Mouse (Mus musculus) ES-Bruce4 (cell line): ENCODE measurements around the gene Srsf4. TPM values are rescaled to one million over a fixed set of nuclear protein-coding genes. Genes with fewer than 3 reads are reported as not detected.

Source experiments
- H3K27ac ChIP-seq: 2 replicates; pipeline ENCODE4 v1.5.1; 2012; ENCODE audit warnings: low read length, inconsistent platforms; ENCODE audit not compliant: insufficient read depth
- H3K27me3 ChIP-seq: 2 replicates; pipeline ENCODE4 v1.6.1; 2012; ENCODE audit warnings: mild to moderate bottlenecking, low read length, inconsistent platforms; ENCODE audit not compliant: control insufficient read depth, poor library complexity, insufficient read depth, severe bottlenecking
- H3K36me3 ChIP-seq: 2 replicates; pipeline ENCODE4 v1.6.1; 2012; ENCODE audit warnings: inconsistent platforms, mild to moderate bottlenecking, low read length, moderate library complexity; ENCODE audit not compliant: control insufficient read depth, poor library complexity, insufficient read depth, severe bottlenecking
- H3K4me1 ChIP-seq: one replicate; pipeline ENCODE4 v1.8.1; 2011; ENCODE audit warnings: low read length; ENCODE audit not compliant: control insufficient read depth, insufficient read depth
- H3K4me3 ChIP-seq: 2 replicates; pipeline ENCODE4 v1.5.1; 2011; ENCODE audit warnings: low read depth, mild to moderate bottlenecking, low read length
- H3K9ac ChIP-seq: 2 replicates; pipeline ENCODE4 v1.6.1; 2012; ENCODE audit warnings: low read depth, mild to moderate bottlenecking, inconsistent platforms; ENCODE audit not compliant: poor library complexity, severe bottlenecking
- H3K9me3 ChIP-seq: replicated peaks from 2 replicates; pipeline ENCODE4 v1.6.1; 2012; ENCODE audit warnings: mild to moderate bottlenecking, low read length, inconsistent platforms; ENCODE audit not compliant: control insufficient read depth, poor library complexity, insufficient read depth, severe bottlenecking
- CTCF ChIP-seq: IDR thresholded peaks from one replicate; pipeline ENCODE4 v1.8.1; 2011; ENCODE audit warnings: low read depth, low read length
- EP300 ChIP-seq: IDR thresholded peaks from 2 replicates; pipeline ENCODE4 v1.6.1; 2011; ENCODE audit warnings: low read depth, low read length; ENCODE audit not compliant: insufficient read depth
- POLR2A ChIP-seq: IDR thresholded peaks from one replicate; pipeline ENCODE4 v1.8.1; 2011; ENCODE audit warnings: low read length; ENCODE audit not compliant: insufficient read depth
- polyA plus RNA-seq: library from polyadenylated mRNA; stranded (reverse); fragments of >200 nt; gene quantifications from 2 replicates; pipeline ENCODE4 v1.2.4, GENCODE M21; 2011; ENCODE audit warnings: low read depth; ENCODE audit not compliant: missing spikeins, insufficient read depth, insufficient read length

Gene Srsf4
- polyA plus RNA-seq, 1 experiment = 74.5 TPM

- Histone ChIP-seq H3K4me3 (no peak overlapping the region), H3K9me3 (no peaks in the 10 kb centered on the region), H3K36me3 (no peaks in the 10 kb centered on the region), H3K4me1 (no peaks in the 10 kb centered on the region), H3K9ac (no peak overlapping the region), H3K27ac (no peak overlapping the region), H3K27me3 (no peaks in the 10 kb centered on the region)
- TF ChIP-seq POLR2A = no peak
- TF ChIP-seq CTCF = no peak
- no peak for TF ChIP-seq EP300
Observed at GRCm38 (mm10) chr4:131861341-131861739, 12.1 kb upstream of the Srsf4 start.

- peaks cover 2% of the 10 kb centered on the region; the same call in 1 of the 2 replicates for H3K36me3 ChIP-seq
- no peaks in the 10 kb centered on the region for H3K9me3 ChIP-seq
- no peaks in the 10 kb centered on the region for H3K27me3 ChIP-seq
- peaks cover 2% of the 10 kb centered on the region for H3K4me1 ChIP-seq
- H3K4me3 ChIP-seq = peak overlapping the region; percentile 87
- peak overlapping the region; percentile 88 for H3K27ac ChIP-seq
- peak overlapping the region; percentile 100 for H3K9ac ChIP-seq
- TF ChIP-seq CTCF = no peak
Observed at GRCm38 (mm10) chr4:131872672-131873292, 635 bp upstream of the Srsf4 start.

DNA sequence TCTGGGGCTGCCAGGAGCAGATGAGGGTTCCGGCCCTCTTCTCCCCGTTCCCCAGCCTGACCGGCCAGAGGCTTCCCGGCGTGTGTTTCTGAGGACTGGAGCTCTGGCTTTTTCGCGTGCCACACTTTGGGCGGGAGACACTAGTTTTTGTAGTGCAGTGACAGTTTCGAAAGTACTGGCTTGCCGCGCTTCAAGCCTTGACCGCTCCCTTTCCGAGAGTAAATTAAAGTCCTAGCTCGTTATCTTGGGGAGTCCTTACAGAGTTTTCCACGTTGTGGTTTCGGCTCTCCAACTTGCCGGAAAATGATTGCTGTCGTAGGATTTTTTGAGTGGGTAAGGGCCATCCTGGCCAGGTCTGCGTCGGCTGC lies 736 bp downstream of the Srsf4 start:
- peaks cover 2% of the 10 kb centered on the region; the same call in 1 of the 2 replicates for H3K36me3 ChIP-seq

GRCm38 (mm10) chr4:131874567-131874966 lies 1.1 kb downstream of the Srsf4 start:
- Histone ChIP-seq H3K27ac (peak overlapping the region; percentile 24), H3K27me3 (no peaks in the 10 kb centered on the region), H3K4me1 (peaks cover 4% of the 10 kb centered on the region), H3K4me3 (peak overlapping the region; percentile 95), H3K36me3 (peaks cover 2% of the 10 kb centered on the region; the same call in 1 of the 2 replicates), H3K9me3 (no peaks in the 10 kb centered on the region), H3K9ac (peak overlapping the region; percentile 100)
- TF ChIP-seq EP300 = no peak

More for the DNA sequence above, 736 bp downstream of the Srsf4 start:
- TF ChIP-seq EP300 = no peak
- no peak for TF ChIP-seq CTCF
- TF ChIP-seq POLR2A = no peak
- Histone ChIP-seq H3K4me3 (peak overlapping the region; percentile 95), H3K9me3 (no peaks in the 10 kb centered on the region), H3K27me3 (no peaks in the 10 kb centered on the region), H3K9ac (peak overlapping the region; percentile 100), H3K4me1 (peaks cover 4% of the 10 kb centered on the region), H3K27ac (peak overlapping the region; percentile 24)

GRCm38 (mm10) chr4:131875242-131875641 lies 1.8 kb downstream of the Srsf4 start:
- no peak for TF ChIP-seq POLR2A
- TF ChIP-seq CTCF = no peak
- no peak for TF ChIP-seq EP300
- H3K4me3 ChIP-seq = no peak overlapping the region
- H3K9ac ChIP-seq = peak overlapping the region; percentile 100
- no peak overlapping the region for H3K27ac ChIP-seq
- no peaks in the 10 kb centered on the region for H3K9me3 ChIP-seq
- no peaks in the 10 kb centered on the region for H3K36me3 ChIP-seq
- H3K27me3 ChIP-seq = no peaks in the 10 kb centered on the region
- H3K4me1 ChIP-seq = peaks cover 4% of the 10 kb centered on the region

- no peak for TF ChIP-seq POLR2A
- TF ChIP-seq CTCF = no peak
- TF ChIP-seq EP300 = no peak
- no peak overlapping the region for H3K4me3 ChIP-seq
Observed at GRCm38 (mm10) chr4:131876836-131877235, 3.4 kb downstream of the Srsf4 start.

More at GRCm38 (mm10) chr4:131876836-131877235, 3.4 kb downstream of the Srsf4 start:
- Histone ChIP-seq H3K27me3 (no peaks in the 10 kb centered on the region), H3K9me3 (no peaks in the 10 kb centered on the region), H3K4me1 (peaks cover 4% of the 10 kb centered on the region), H3K9ac (no peak overlapping the region), H3K36me3 (no peaks in the 10 kb centered on the region), H3K27ac (no peak overlapping the region)
